Mouse (Mus musculus) heart, postnatal 4 days (tissue): ENCODE data around the gene Tbc1d10a. TPM values are rescaled to one million over a fixed set of nuclear protein-coding genes. Genes with fewer than 3 reads are reported as not detected.
A peak's percentile ranks its signal among the peaks of the same experiment; 100 is the strongest.

Source experiments
- DNase-seq: peaks from one replicate; pipeline ENCODE4 v3.0.0; 2021
- total RNA-seq, 2 experiments: library from RNA; stranded (reverse); gene quantifications; 2 replicates each; pipeline ENCODE4 v1.2.3; 2021

The Tbc1d10a gene
- total RNA-seq, 2 experiments from 2014 or later = 10.9 to 11.8 TPM

DNA sequence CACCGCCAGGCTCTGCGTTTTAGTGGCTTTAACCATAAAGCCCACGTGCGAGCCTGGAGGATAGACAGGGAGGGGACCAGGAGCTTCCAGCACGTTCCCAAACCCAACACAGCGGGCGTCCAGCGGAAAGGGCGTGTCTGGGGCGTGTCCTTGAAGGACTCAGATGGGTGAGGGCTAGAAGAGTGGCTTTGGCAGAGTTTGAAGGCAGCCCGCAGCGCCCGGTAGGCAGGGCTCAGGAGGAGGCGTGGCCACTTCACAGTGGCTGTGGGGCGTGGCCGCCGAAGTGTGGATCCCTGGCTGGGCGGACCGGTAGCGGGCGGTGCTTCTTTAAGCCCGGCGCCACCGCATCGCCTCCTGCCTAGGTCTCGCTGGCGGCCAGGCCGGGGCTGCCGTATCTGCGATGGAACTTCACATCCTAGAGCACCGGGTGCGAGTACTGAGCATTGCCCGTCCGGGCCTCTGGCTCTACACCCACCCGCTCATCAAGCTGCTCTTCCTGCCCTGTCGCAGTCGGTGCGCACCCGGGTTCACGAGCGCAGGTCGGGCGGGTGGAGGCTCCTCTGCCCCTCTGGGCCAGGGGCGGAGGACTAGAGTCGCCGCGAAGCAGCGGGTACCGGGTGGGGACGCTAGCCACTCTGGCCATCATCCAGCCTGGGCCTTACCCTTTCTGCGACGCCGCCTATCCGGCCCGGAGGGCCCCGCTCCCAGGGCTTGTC, 31.5 kb downstream of the Tbc1d10a start, which contains the start of gene Castor1:
Castor1 (plus strand) TSS at position 312 of the 716 bp plus-strand sequence.
- peak; percentile 90 for DNase-seq

- no peak for DNase-seq
Observed at GRCm38 (mm10) chr11:4218637-4219036, 32.0 kb downstream of the Tbc1d10a start.

DNA sequence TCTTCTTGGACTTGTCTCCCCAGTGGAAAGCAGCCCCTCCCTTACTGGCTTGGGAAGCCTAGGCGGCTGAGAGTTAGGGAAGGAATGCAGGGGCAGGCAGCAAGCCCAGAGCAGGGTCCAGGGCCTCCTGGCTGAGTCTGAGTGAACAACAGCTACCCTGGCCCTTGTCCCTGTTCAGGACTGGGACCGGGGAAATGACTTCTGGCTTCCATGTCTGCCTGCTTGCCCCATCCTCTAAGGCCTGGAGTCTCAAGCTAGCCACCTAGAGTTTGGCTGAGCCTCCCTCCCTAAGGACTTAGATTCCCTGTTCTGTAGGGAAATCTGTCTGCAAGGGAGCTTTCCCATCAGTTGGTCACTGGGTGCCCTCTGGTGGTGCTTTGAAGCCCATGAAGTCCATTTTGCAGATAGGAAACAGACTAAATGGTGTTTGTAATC, 32.7 kb downstream of the Tbc1d10a start:
- DNase-seq = peak; percentile 76

- DNase-seq = no peak
Observed at GRCm38 (mm10) chr11:4219908-4220307, 33.3 kb downstream of the Tbc1d10a start.

DNA sequence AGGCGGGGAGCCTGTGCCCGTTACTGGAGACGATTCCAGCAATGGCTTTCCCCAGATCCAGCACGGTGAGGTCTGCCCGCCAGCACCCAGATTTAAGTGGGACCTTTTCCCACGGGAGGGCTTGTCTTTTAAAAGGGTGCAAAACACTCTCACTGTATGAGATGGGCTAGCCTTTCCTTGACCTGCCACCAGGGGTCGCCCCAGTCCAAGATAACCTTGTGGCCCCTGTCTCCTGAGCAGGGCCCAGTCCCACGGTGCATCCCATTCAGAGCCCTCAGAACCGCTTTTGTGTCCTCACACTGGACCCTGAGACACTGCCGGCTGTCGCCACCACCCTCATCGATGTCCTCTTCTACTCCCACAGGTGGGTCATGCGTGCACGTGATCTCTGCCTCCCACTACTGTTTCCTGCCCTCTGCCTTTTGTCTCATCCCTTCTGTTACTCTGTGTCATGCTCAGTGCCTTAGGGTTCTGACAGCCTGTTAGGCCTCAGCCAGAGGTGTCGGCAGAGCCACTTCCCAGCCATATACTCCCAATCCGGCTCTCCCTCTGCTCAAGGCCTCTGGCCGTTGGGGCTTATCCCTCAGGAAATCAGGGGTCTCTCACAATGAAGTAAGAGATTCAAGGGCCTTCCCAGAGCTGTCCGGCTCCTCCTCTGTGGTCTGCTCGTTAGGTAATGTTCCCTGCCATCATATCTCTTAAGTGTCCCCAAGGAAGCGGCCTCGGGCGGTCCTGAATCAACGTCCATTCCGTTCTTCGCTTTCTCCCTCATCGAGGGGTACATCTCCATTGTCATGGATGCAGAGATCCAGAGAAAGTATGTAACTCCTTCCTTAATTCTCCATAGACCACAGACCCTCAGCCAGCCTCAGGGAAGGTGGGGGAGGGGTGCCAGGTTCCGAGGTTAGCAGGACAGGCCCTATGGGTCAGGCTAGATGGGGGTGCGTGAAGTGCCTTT, 34.1 kb downstream of the Tbc1d10a start:
- DNase-seq = peak; percentile 87

DNA sequence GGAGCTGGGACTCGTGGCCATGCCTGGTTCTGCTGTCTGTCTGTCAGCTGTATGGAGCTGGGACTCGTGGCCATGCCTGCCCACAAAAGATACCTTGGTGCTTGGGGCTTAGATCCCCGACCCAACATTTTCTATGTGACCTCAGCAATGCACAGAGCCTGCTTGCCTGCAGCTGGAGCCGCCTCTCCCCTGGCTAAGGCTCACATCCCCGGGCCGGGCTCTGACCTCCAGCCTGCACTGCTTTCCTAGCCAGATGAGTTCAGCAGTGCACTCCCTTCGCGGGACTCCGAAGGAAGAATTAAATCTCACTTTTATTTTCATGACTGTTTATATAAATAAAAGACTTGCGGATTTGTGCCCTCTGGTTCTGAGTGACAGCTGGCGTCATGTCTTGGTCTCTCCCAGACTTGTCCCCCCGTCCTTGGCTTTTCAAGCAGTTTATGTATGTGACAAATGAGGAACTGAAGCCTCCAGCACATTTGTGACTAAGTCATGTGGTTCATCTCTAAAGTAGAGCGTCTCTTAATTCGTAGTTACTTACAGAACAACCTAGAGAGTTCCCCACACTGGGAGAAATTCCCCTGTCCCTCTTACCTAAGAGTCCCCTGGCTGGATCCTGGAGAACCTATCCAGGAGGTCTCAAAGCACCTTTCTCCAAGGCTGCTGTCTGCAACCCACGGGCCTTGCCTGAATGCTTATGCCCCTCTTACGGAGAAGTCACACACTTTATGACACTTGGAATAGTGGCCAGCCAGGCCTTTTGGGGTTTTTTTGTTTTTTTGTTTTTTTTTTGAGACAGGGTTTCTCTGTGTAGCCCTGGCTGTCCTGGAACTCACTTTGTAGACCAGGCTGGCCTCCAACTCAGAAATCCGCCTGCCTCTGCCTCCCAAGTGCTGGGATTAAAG, 35.7 kb downstream of the Tbc1d10a start:
- no peak for DNase-seq

- no peak for DNase-seq
Observed at GRCm38 (mm10) chr11:4223393-4224188, 37.0 kb downstream of the Tbc1d10a start.

DNA sequence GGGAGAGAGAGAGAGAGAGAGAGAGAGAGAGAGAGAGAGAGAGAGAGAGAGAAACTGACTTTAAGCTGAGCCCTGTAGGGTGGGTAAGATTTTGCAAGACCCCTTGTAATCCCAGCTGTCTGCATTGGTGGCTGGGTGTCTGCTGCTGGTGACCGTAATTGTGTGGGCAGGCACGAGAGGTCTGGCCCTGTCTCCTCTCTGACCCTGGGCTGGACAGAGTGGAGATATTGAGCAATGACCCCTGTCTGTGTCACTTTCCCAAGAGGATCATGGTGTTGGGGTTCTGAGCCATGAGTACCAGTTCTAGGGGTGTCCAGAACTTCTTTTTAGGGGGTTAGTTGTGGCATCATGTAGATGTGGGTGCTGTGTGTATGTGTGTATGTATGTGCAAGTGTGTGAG, 37.6 kb downstream of the Tbc1d10a start:
- no peak for DNase-seq

DNA sequence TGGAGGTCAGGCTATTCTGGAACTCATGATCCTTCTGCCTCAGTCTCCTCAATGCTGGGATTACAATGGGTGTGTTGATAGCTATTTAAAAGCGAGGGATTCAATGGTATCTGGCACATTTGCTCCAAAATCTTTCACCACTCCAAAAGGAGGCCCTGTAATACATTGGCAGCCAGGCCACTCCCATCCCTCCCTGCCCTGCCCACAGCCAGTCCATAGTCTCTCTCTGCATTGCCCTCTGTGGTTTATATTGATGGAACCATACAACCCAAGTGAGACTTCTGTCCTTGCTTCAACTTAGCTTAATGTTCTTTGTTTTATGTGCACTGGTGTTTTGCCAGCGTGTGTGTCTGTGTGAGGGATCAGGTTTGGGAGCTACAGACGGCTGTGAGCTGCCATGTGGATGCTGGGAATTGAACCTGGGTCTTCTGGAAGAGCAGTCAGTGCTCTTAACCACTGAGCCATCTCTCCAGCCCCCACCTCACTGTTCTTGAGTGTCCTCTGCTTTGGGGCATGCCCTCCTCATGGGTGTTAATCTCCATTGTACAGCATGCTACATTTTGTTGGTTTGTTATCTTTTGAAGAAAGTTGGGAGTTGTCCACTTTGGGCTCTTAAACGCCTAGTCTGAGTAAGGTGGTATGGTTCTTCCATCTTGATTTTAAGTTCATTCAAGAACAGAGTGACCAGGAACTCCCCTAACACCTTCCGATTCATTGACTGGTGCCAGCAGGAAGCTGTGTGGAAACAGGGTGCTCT, 40.2 kb downstream of the Tbc1d10a start:
- no peak for DNase-seq

DNA sequence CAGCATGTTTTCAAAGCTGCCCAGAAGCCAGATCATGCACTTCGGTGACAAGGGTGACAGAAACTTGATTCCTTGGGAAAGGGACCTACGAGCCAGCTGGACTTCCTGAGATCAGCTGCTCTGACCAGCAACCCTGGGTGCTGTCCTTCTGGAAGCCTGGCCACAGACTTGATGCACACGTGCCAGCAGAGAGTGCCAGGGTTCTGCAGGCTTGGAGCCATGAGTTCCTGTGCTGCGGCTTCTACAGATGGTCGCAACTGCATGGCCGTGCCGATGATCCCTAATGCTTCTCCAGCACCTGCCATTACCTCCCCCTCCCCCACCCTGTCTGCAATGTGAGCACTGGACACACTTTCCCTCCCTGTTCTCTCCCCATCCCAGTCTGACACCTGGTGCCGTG, 41.9 kb downstream of the Tbc1d10a start:
- peak; percentile 42 for DNase-seq

- DNase-seq = no peak
Observed at GRCm38 (mm10) chr11:4229841-4230240, 43.3 kb downstream of the Tbc1d10a start.

DNA sequence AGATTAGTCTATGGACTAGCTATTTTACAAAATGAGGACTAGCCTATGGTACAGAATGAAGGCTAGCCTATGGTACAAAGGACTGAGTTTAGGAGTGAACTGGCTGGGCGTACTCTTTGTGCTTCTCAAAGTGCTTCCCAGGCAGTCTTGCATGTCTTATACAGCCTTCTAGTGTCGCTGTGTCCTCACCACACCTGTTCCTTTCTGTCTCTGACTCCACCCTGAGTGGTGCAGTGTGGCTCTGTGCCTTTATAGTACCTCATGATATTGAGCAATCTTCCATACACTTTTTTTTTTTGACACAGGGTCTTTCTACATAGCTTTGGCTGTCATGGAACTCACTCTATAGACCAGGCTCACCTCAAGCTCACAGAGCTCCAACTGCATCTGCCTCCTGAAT, 44.8 kb downstream of the Tbc1d10a start:
- no peak for DNase-seq

- no peak for DNase-seq
Observed at GRCm38 (mm10) chr11:4232644-4233043, 46.1 kb downstream of the Tbc1d10a start.

DNA sequence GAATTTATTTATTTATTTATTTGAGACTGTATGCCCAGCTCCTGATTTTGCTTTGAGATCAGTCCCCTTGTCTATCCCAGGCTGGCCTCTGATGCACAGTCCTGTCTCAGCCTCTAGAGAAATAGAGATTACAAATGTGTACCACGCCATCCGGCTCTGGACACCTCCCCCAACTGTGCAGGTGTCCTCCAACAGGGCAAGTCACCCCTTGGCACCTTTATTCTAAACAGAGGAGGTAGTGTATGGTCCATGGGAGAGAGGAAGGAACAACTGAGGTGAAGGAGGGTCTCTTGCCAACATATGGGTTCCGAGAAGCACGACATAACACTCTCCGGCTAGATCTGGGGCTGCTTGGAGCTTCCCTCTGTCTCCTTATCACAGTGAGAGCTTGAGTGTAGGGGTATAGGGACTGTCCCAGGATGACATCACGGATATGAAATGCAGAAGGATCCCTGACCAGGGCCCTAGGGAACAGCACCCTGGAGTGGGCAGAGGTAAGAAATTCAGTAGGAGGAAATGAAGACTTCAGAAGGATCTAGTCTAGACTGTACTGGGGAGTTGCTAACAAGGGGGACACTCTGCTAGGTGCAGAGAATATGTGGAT, 48.6 kb downstream of the Tbc1d10a start:
- DNase-seq = no peak

DNA sequence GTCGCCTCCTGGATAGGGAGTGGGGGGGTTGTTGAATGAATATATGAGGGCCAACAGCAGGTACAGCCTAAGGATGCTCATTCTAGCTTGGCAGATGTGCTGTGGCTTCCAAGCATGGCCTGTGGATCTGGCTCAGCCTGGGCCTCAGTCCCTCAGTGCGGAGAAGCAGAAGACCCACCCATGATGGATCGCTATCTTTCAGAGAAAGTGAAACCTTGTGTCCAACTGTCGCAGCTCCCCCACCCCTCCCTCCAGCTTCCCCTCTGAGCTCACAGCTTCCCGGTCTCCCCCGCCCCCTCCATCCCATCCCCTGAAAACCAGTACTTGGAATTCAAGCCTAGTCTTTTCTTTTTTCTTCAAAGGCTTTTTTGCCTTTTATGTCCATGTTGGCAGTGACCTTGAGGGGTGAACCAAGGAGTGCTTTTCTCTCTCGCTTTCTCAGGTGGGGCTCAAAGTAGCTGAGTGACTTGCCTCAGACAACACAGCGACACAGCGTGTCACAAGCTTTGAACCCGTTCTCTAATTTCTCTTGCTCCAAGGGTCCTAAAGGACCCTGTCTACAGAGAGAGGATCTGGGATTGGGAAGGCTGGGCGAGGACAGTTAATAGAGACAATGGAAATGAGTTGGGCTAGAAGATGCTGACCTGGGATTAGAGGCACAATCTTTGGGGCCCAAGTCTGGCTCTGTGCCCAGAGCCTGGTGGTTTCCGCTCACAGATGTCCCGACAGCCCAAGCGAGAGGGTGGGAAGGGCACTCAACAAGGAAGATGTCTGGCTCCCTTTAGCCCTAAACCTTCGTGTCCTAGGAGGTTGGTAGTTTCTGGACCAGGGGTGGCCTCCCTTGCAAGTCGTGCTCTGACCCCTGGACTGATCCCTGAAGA, 49.3 kb downstream of the Tbc1d10a start, which contains the start of gene Osm:
Osm (plus strand) TSS at position 756 of the 881 bp plus-strand sequence.
- DNase-seq = no peak

DNA sequence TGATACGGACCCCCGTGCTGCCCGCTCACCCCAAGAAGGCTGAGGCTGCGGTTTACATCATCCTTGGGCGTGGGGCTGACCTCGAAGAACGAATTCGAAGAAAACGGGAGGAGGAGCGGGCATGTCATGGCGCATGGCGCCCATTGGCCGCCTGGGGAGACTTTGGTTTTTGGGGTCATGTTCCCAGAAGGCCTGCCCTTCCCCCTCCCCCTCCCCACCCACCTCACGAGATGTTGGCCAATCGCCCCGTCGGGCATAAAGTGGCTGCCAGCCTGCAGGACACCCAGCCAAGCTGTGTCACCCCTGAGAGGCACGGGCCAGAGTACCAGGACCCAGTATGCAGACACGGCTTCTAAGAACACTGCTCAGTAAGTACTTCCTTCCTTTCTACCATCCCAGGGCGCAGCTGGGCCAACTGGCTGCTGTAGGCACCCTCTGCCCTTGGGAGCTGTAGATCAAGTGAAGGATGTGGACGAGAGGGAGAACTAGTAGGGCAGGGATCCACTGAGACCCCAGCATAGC, 50.0 kb downstream of the Tbc1d10a start:
- DNase-seq = no peak

DNA sequence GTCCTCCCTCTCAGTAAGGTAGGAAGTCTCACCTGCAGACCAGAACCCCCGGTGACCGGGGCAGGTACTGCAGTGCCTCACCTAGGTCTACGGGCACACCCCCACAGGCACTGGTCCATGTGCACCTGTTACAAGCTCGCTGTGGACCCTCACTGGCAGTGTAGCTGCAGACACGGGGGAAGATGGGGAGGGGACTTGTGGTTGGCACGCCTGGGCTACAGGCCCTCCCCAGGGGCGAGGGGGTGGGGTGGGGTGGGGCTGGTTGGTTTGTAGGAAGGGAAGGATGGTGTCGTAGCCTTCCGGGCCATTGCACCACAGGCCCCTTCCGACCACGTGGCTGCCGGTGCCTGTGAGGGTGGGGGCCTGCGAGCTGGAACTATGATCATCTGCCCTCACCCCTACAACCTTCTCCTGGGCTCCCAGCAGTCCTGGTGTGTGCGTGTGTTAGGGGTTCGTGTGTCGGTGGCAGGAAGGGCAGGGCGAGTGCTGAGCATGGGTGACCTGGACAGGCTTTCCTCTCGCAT, 50.9 kb downstream of the Tbc1d10a start:
- no peak for DNase-seq

GRCm38 (mm10) chr11:4238167-4238566, 51.6 kb downstream of the Tbc1d10a start:
- DNase-seq = no peak

DNA sequence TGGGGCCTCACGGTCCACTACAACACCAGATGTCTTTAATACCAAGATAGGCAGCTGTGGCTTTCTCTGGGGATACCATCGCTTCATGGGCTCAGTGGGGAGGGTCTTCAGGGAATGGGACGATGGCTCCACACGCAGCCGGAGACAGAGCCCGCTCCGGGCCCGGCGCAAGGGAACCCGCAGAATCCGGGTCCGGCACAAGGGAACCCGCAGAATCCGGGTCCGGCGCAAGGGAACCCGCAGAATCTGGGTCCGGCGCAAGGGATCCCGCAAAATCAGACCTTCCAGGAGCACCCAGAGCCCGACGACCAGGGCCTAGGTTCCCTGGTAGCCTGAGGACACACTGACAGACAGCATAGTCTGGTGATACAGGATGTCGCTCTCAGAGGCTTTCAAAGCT, 53.1 kb downstream of the Tbc1d10a start:
- no peak for DNase-seq
